Comparison of ENCODE assay signal across 8 mouse cellular contexts in genomic region chr9:61012771-61013540, GRCm38 (mm10).
DNase-seq lines count a peak whose midpoint lies in the region; ATAC-seq and TF ChIP-seq lines count a peak whose summit lies in the region.

No protein-coding gene starts in this region.

- H3K4me3 ChIP-seq in cerebellum, adult 2 months (replicated peaks; ENCODE audit: insufficient read depth, low read depth, low read length), result no peak overlapping the region
- H3K4me3 ChIP-seq in megakaryocyte, embryonic 14.5 days (replicated peaks), result peak overlapping the region; percentile 40
- H3K4me3 ChIP-seq in stomach, embryonic 16.5 days (replicated peaks; ENCODE audit: low read length), result no peak overlapping the region
- H3K4me3 ChIP-seq in forebrain, embryonic 11.5 days (ENCODE audit: low read depth, low read length), result no peak overlapping the region

- H3K9me3 ChIP-seq in megakaryocyte, embryonic 14.5 days, result peaks cover 12% of the 10 kb centered on the region
- no peaks in the 10 kb centered on the region; the same call in 1 of the 2 replicates for H3K9me3 ChIP-seq in stomach, embryonic 16.5 days (replicated peaks; ENCODE audit: control insufficient read depth, low read length)
- peaks cover 4% of the 10 kb centered on the region; the same call in 1 of the 2 replicates for H3K9me3 ChIP-seq in forebrain, embryonic 11.5 days (ENCODE audit: control insufficient read depth, low read length)

- H3K9ac ChIP-seq in stomach, embryonic 16.5 days (ENCODE audit: low read length), result no peak overlapping the region
- no peak overlapping the region for H3K9ac ChIP-seq in forebrain, embryonic 11.5 days (ENCODE audit: low read length)

- peak; percentile 46 to 71 for DNase-seq in urinary bladder, postnatal 36 days (ENCODE audit: low spot score in 2 of 2)
- no peak for DNase-seq in urinary bladder, postnatal 10 days (ENCODE audit: low spot score)
- DNase-seq in cerebellum, adult 2 months, result peak; percentile 22 to 43
- DNase-seq in gonadal fat pad, adult 2 months (ENCODE audit: low read depth), result peak; percentile 95
- DNase-seq in left cerebral cortex, adult 8-10 months (ENCODE audit: low spot score in 2 of 2), result peak; percentile 60 to 89
- no peak for DNase-seq in forebrain, embryonic 11.5 days (ENCODE audit: low spot score)

- H3K4me2 ChIP-seq in stomach, embryonic 16.5 days (ENCODE audit: low read depth, low read length), result no peak overlapping the region
- no peak overlapping the region for H3K4me2 ChIP-seq in forebrain, embryonic 11.5 days (ENCODE audit: low read depth, low read length, severe bottlenecking)

- TF ChIP-seq POLR2A in cerebellum, adult 2 months (IDR thresholded peaks at IDR 0.05; ENCODE audit: borderline replicate concordance, insufficient read depth, low read length), result no peak

- no peak overlapping the region for H3K27ac ChIP-seq in cerebellum, adult 2 months (ENCODE audit: insufficient read depth, low read length)
- peak overlapping the region; percentile 71 for H3K27ac ChIP-seq in stomach, embryonic 16.5 days (ENCODE audit: low read length)
- H3K27ac ChIP-seq in forebrain, embryonic 11.5 days (ENCODE audit: low read depth, low read length), result no peak overlapping the region

- peak; percentile 64; the same call in 1 of the 2 replicates for ATAC-seq in stomach, embryonic 16.5 days (ENCODE audit: insufficient read depth, low FRiP score)
- no peak for ATAC-seq in forebrain, embryonic 11.5 days (replicated peaks; ENCODE audit: low FRiP score)

- H3K27me3 ChIP-seq in cerebellum, adult 2 months (ENCODE audit: control insufficient read depth, insufficient read depth, low read length), result no peaks in the 10 kb centered on the region
- peaks cover 81% of the 10 kb centered on the region for H3K27me3 ChIP-seq in megakaryocyte, embryonic 14.5 days (replicated peaks)
- no peaks in the 10 kb centered on the region for H3K27me3 ChIP-seq in stomach, embryonic 16.5 days (ENCODE audit: control insufficient read depth, insufficient read depth, low read length)
- no peaks in the 10 kb centered on the region for H3K27me3 ChIP-seq in forebrain, embryonic 11.5 days (ENCODE audit: control insufficient read depth, insufficient read depth, low read length)

- no peaks in the 10 kb centered on the region for H3K36me3 ChIP-seq in megakaryocyte, embryonic 14.5 days (replicated peaks; ENCODE audit: low read length)
- no peaks in the 10 kb centered on the region for H3K36me3 ChIP-seq in stomach, embryonic 16.5 days (ENCODE audit: control insufficient read depth, insufficient read depth, low read length)
- H3K36me3 ChIP-seq in forebrain, embryonic 11.5 days (ENCODE audit: control insufficient read depth, insufficient read depth, low read length), result no peaks in the 10 kb centered on the region

- no peaks in the 10 kb centered on the region for H3K4me1 ChIP-seq in cerebellum, adult 2 months (ENCODE audit: control insufficient read depth, insufficient read depth, low read length)
- peaks cover 40% of the 10 kb centered on the region for H3K4me1 ChIP-seq in megakaryocyte, embryonic 14.5 days
- H3K4me1 ChIP-seq in stomach, embryonic 16.5 days (ENCODE audit: control insufficient read depth, insufficient read depth, low read length), result peaks cover 6% of the 10 kb centered on the region
- peaks cover 12% of the 10 kb centered on the region for H3K4me1 ChIP-seq in forebrain, embryonic 11.5 days (replicated peaks; ENCODE audit: control insufficient read depth, insufficient read depth, low read length)

- 40% methylated on average over 19 of the region's 19 CpGs for WGBS in cerebellum, adult 2 months
- WGBS in stomach, embryonic 16.5 days, result 58% methylated on average over 19 of the region's 19 CpGs
- 67% methylated on average over 19 of the region's 19 CpGs for WGBS in forebrain, embryonic 11.5 days

- TF ChIP-seq CTCF in cerebellum, adult 2 months (IDR thresholded peaks at IDR 0.05; ENCODE audit: borderline replicate concordance, insufficient read depth, low read depth, low read length), result no peak

Comparison
In these comparisons a context has a peak if more than half of its experiments do, and no peak if none do; other contexts are left out.
1. DNase-seq: peak in urinary bladder, postnatal 36 days (2 of 2), cerebellum, adult 2 months (2 of 2), gonadal fat pad, adult 2 months (single experiment) and left cerebral cortex, adult 8-10 months (2 of 2); none in urinary bladder, postnatal 10 days (single experiment) and forebrain, embryonic 11.5 days (single experiment).